Mouse (Mus musculus) testis, postnatal 14 days (tissue): ENCODE measurements around the gene Ccdc102a.

Experiments used
- DNase-seq: peaks from one replicate; pipeline ENCODE4 v3.0.0; 2021; ENCODE audit warnings: low spot score

The Ccdc102a gene

GRCm38 (mm10) chr8:94922176-94922575 is 4.3 kb upstream of the Ccdc102a start:
- DNase-seq = no peak

DNA sequence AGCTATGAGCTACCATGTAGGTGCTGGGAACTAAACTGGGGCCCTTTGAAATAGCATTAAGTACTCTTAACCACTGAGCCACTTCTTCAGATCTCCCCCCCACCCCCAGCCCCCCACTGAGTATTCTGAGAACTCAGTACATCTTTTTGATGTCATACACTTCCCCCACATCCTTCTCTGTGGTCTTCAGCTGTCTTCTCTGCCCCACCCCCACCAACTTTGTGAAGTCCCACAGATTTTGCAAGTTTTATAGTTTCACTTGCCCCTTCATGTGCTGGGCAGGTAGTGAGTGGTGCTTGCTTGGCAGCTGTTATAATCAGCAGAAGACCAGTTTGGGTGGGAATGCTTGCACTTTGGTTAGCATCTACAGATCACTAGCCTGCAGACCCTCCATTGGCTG is 1.4 kb upstream of the Ccdc102a start:
- no peak for DNase-seq

DNA sequence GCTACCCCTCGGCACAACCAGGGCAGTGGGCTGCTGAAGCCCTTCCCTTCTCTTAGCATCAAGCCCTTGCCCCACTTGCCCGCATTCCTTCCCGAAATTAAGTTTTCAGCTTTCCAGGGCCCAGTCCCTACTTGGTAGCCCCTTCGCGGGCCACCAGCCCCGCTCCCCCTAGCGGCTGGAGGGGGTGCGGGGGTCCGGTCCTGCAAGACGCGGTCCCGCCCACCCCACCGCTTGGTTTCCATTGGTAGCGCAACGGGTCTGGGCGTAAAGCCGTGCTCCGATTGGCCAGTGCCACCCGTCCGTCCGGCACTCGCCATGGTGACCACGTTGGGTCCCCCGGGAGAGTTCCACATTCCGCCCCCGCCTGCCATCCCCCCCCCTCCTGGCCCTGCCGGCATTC is 546 bp downstream of the Ccdc102a start:
- peak; percentile 94 for DNase-seq

DNA sequence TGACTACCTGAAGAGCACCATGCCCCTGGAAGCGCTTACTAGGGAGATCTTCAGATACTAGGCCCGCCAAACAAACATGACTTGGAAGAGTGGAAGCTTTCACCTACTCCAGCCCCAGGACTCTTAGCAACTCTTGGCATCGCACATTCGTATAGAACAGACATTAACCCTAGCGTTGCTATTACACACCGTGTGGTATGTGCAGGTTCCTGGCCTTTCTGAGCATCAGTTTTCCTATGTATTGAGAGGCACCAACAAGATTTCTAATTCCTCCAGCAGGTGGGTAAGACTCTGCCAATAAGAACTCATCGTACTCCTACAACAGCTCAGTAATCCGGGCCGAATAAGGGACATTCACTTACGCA is 956 bp downstream of the Ccdc102a start:
- no peak for DNase-seq

DNA sequence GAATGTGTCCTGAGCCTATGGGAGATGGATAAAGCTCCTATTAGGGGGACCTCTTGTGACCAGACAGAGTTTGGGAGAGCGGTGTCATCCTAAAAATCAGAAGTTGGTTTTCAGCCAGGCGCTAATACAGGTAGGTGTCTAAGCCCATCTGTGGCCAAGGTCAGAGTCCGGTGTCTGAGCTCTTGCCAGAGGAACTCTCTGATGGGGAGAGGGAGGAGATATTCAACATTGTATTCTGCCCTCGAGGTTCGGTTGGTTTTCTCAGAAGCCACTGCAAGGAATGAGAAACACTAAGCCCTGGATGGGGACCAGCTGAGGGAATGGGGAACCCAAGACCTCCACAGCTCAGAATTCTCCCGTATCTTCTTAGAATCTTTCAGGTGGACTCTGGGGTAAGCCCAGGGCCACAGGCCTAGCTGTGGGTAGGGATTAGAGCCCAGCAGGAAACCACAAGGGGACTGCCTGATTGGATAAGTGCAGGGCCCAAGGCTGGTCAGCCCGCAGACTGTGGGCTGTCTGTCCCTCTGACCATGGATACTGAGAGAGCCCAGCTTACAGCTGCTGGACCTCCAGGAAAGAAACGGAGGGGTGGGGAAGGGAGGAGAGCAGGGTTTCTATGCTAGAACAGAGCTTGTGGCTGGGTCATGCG is 1.5 kb downstream of the Ccdc102a start:
- no peak for DNase-seq

GRCm38 (mm10) chr8:94914701-94915101 is 3.2 kb downstream of the Ccdc102a start:
- no peak for DNase-seq

DNA sequence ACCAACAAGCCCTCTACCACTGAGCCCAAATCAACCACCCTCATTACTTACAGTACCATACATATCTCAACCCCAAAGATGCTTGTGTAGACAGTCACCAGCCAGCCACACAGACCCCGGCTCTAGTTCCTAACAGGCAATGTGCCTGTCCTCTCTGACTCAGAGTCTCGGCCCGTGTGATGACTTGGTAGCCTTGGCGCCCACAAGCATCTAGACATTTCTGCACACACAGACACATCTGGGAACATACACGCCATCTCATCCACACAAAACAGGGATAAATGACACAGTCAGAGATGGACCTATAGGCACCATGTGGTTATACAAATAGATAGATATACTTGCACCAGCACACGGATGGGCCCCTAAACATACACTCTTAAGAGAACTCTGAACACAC is 3.6 kb downstream of the Ccdc102a start:
- no peak for DNase-seq

GRCm38 (mm10) chr8:94913061-94913660 is 4.7 kb downstream of the Ccdc102a start:
- peak; percentile 46 for DNase-seq

- DNase-seq = peak; percentile 74
Observed at GRCm38 (mm10) chr8:94908847-94909246, 9.1 kb downstream of the Ccdc102a start.

DNA sequence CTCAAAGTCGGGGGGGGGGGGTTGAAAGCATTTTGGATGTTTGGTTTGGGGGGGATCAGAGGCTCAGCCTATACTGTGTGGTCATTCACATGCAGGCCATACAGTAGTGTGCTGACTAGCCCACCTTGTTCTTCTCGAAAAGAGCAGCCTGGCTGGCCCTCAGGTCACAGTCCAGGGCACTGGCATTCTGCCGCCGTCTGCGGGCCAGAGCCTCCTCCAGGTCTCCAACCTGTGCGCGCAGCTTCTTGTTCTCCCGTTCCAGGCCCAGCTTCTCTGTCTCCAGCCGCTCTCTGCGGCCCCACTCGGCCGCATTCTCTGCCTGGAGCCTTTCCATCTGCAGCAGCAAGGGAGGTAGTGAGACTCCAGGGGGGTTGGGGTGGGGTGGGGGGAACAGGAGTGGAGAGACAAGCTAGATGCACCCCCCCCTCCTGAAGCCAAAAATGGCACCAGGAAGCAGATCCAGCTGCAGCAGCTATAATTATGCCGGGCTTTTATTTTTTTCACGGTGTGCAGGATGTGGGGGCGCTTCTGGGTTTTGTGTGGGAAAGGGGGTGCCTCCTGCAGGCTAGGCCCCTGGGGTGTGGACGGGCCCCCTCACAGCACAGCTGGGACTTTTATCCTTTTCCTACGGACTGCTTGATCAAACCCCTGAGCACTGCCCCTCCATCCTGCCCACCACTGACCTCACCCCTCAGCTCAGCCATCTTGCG is 10.2 kb downstream of the Ccdc102a start:
- no peak for DNase-seq

GRCm38 (mm10) chr8:94904450-94905175 is 13.3 kb downstream of the Ccdc102a start:
- peak; percentile 64 for DNase-seq

DNA sequence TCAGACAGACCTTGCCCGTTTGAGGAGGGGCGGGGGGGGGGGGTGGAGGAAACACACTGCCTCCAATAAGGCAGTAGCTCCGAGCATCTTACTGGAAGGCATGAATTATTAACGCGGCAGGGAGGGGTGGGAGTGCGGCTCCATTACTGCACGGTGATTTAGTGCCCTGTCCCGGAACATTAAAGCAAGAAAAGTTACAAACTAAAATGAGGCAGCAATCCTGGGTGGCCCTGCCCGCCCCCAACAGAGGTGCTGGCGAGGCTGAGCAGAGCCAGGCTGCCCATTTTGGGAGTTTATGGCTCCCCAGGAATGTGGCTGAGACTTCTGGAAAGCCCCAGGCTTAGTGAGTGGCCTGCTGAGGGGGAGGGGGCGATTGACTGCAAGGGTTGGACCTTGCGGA is 14.2 kb downstream of the Ccdc102a start:
- no peak for DNase-seq

DNA sequence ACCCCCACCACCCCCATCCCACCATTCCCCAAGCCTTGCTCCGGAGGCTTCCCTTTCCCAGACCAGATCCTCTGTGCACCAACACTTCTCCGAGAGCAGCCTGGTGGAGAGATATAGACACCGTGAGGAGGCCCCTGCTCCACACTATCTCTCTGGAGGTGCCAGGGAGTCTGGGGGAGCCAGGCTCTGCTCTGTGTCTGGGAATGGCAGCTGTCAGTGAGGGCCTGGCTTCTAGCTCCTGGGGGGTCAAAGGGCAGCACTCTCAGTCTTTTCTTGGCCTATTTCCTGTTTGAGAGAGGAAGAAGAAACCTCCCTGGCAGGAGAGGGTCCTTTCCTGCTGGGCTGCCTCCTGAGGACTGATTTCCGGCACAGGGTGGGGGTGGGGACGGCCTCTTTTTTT is 16.9 kb downstream of the Ccdc102a start:
- DNase-seq = no peak

GRCm38 (mm10) chr8:94900617-94901016 is 17.3 kb downstream of the Ccdc102a start:
- no peak for DNase-seq

DNA sequence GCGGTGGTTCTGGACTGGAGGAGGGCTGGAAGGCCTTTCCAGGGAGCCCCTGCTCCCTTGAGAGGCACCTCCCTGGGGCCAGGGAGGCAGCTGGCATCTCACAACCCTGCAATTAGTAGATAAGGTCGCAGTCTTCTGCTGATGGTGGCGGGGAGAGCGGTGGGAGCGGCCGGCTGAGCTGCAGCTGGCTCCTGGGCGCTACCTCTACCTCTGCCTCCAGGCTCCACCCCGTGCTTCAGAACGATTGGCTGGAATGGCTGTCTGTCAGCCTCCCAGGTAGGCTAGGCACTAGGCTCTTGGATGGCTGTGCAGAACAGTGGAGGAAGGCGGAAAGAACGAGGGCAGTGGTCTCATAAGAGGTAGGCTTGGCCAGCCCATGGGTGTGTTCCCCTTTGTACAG is 18.6 kb downstream of the Ccdc102a start:
- no peak for DNase-seq

DNA sequence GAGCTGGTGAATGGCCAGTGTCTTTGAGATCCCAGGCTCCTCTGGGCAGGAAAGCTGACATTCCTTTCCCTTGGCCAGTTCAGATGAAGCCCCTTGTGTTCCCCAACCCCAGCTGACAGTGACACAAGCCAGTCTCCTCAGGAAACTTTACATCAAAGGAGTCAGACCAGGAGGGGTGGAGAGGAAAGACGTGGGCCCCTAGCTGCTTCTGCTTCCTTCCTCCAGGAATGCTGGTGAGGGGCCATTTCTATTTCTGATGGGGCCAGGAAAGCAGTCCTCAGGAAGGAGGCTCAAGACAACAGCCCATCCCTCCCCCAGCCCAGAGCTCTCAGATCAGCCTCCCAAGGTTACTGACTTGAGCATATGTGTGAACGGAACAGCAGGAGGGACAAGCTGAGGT is 25.0 kb downstream of the Ccdc102a start:
- DNase-seq = no peak

GRCm38 (mm10) chr8:94888383-94889036 is 29.4 kb downstream of the Ccdc102a start:
- DNase-seq = no peak

GRCm38 (mm10) chr8:94880742-94881141 is 37.2 kb downstream of the Ccdc102a start:
- no peak for DNase-seq

DNA sequence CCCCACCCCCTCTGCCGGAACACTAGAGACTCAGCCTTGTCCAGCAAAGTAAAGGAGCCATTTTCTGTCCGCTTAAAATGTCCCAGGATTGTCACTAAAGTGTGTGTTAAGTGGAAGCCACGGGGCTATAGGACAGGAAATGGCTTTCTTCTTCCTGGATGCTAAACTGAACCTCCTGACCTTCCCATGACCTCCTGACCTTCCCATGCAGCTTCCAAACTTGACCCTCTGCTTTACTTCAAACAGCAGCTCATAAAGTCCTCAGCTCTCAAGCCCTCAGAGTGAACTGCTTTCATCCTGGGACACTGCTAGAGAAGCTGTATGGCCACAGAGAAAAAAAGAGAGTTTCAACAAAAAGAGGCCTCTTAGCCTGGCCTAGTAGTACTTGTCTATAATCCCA is 41.1 kb downstream of the Ccdc102a start:
- DNase-seq = no peak

DNA sequence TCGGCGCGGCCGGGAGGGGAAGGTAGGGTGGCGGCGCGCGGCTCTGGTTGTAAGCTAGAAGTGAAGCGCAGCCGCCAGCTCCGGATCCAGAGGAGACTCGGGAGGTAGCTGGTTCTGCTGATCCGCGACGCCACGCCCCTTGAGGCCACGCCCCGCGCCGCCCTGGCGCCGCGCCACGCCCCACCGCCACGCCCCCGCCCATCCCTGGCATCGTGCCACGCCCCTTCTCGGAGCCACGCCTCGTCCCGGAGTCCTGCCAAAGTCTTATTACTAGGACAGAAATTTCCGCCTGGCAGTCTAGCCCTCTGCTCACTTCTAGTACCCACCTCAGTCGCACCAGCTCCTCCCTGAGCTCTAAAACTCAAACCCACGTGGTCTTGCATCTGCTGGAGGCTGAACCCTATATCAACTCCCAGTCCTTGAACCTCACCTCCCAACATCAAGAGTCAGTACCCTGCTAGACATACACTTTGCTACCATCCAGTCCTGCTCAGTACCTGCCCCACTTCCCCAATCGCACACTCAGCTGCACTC is 41.6 kb downstream of the Ccdc102a start, which contains the start of gene Dok4:
TSS of gene Dok4 (minus strand) at position 134 of the 534 bp plus-strand sequence.
- peak; percentile 81 for DNase-seq

GRCm38 (mm10) chr8:94875871-94876150 is 42.1 kb downstream of the Ccdc102a start:
- no peak for DNase-seq
